Mouse (Mus musculus) right cerebral cortex, adult 2 months (tissue): ENCODE results near the gene Abcg8.

ENCODE experiments used
- DNase-seq, 2 experiments: peaks; one replicate each; pipeline ENCODE4 v3.0.0; 2021 to 2022; ENCODE audit warnings: low spot score in 2 of 2

Gene Abcg8

DNA sequence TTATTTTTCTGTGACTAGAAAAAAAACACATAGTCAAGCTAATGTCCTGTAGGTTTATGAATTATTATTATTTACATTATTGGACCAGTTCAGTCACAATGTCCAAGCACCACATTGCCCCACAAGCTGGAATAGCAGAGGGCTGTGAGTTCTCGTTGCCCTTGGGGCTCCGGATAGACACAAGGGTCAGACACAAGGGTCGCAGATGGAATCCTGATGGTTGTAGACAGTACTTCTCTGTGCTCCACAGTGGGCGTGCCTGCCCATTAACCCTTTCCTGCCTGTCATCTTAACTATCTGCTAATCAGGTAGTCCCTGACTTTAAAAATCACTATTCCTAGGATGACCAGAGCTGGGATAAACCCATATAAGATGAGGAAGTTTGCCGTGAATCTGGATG, 17.9 kb upstream of the Abcg8 start:
- DNase-seq: no peak

DNA sequence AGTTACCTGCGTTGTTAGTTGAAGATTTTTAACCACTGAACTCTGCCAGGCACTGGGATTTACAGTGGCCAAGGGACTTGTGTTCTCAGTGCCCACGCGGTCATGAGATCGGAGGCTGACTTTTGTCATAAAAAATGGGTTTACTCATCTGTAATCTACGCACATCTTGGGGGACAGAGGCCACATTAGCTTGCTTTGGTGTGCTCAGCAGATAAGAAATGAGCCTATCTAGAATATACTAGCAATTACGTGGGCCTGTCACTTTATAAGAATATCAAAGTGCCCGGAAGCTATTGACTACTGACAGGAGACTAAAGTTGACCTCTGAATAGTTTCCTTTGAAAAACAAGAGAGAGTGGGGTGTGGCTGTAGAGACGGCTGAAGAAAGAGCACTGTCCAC, 17.2 kb upstream of the Abcg8 start:
- DNase-seq: no peak

DNA sequence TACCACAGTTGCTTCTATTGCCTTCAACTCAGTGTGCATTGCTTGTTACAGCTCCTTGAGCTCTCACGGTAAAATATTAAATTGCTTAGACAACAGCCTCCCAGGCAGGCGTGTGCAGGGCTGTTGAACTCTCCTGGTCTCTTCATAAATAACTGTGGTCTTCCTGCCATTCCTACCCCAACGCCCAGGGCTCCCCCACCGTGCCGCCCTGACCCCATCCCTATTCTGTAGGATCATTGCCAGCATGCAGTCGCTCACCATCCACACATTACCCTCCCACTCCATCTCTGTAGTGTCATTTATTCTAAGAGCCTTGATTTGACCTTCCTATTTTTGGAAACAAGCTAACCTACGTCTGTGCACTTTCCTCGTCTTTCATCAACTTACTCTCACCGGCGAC, 11.0 kb upstream of the Abcg8 start:
- DNase-seq: no peak

DNA sequence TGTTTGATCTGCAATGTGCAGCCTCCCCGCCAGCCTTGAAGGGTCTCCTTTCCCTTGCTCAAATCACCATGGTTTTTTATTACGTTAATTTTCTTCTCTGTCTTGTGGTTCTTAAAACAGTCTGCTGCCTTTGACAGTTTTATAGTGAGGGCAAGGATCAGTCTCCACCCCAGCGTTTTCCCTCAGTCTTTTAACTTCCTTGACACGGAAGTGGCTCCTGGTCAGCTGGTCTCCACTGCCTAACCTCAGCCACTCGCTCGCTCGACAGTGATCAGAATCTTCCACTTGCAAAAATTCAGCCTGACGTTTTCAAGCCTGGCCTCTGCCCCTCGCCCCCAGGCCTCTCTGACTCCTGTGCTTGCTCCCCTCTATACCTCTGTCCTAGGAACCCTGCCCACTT, 10.4 kb upstream of the Abcg8 start:
- DNase-seq: no peak

DNA sequence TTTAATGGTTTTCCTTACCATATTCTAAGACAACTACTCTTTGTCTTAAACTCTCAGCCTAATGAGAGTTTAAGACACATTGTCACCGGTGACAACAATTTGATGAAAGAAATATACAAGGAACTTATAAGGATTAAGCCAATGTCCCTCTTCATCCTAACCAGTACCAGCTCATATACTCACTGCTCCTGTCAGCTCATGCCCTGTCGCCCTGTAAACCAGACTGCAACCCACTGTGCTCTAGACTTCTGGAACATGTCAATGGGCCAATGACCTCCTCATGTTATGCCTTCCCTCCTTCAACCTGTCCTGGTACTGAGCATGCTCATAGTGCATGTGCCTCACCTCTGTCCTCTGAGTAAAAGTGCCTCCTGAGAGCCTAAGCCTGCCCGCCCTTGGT, 8.3 kb upstream of the Abcg8 start:
- DNase-seq: no peak

DNA sequence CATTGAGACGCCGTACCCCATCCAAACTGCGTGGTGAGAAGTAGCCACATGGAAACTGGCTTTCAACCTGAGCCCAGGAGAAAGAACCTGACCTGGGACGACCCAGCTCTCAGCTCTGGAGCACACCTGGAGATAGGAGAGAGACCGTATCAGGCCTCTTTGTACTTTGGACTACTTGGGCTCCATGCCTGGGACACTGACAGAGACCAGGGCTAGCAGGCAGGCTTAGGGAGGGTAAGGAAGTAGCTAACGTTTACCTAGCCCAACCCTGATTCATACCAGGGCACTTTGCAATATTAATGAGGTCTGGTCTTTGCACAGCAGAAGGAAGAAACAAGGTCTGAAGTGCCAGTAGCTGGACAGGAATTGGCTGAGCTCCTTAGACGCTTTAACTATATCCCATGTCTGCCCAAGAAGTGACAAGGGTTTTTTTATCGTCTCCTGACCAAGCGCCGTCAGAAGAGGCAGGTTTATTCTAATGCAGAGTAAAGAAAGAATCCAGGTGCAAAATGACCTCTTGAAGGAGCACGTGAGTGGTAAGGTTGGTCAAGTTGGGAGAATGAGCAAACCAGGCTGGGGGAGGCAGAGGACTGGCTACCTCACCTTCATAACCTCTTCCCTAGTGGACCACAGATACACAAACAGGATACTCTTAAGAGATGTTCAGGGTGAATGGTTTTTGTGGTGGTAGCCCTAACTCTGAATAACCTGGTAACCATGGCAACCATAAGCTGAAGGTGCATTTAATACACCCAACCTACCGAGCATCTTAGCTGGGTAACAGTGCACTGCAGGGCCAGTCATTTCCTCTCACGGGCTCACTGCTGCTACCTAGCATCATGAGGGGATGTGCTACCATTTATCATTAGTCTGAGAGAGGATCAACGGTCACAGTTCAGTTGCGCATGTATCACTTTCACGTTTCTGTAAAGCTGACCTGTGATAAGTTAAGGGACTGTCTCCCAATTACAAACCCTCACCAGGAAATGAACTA, 3.4 kb upstream of the Abcg8 start:
- no peak for DNase-seq

DNA sequence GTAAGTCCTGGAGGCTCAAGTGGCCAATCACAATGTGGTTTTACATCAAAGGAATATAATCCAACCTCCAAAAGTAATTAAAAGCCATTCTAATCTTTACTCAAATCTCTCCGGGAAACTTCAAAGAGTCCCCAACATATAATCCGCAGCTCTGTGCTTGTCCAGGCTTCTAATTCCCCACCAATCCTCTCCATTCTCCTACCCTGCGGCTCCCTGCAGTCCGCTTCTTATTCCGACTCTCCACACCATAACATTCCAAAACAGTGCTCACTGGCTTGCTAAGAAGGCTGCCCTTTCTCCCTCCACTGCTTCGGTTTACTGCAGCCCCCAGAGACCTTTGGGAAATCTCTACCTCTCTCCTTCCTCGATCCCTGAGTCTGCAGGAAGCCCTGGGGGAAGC, 2.1 kb upstream of the Abcg8 start:
- DNase-seq: no peak

DNA sequence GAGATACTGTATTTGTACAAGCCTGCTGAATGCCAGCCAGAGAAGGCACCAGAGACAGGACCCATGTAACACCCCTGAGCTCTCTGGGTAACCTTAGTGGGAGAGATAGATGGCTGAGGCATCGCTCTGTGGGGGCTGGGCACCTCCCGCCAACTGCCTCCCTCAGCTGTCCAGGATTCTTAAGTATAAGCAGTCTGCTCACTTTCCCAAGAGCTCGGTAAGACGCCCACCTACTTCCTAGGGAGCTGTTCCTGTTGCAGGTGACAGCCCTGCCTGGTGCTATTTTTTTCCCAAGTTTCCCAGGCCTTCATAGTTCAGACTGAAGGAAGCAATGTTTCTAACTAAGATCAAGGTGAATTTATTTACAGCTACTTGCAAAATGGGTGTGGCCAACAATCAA, 898 bp upstream of the Abcg8 start:
- peak; percentile 39 to 47 for DNase-seq

DNA sequence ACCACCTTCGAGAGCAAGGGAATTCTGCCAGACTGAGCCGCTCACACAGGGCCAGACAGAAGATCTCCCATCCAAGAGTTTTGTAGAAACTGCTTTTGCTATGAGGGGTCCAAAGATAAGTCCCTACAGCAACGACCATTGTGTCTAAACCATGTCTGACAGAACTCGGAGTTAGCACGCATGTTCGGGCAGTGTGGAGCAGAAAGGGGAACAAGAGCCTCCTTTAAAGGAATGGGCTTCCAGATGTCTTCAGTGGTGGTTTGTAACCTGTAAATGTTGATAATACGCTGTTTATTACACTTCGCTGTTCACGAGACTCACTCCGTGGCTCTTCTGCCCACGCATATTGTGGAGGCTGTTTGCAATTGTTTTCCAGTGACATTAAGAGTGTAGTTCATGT, 1.5 kb downstream of the Abcg8 start:
- DNase-seq: no peak

DNA sequence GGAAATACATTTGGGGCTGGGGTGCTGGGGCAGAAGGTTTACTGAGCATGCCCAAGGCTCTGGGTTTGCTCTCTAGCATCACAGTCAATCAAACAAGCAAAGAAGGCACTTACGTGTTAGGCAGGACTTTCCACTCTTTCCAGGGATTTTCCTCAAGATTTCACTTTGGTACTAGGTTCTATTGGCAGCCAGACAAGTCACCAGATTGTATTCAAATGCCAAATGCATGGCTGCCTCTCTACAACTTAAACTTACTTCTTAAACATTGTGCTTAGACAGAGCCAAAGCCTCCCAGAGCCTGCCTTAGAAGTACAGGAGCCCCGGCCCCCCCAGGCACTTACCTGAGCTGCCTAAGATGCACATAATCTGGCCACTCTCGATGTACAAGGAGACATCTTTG, 5.6 kb downstream of the Abcg8 start:
- peak in 1 of 2 experiments; percentile 25 for DNase-seq

DNA sequence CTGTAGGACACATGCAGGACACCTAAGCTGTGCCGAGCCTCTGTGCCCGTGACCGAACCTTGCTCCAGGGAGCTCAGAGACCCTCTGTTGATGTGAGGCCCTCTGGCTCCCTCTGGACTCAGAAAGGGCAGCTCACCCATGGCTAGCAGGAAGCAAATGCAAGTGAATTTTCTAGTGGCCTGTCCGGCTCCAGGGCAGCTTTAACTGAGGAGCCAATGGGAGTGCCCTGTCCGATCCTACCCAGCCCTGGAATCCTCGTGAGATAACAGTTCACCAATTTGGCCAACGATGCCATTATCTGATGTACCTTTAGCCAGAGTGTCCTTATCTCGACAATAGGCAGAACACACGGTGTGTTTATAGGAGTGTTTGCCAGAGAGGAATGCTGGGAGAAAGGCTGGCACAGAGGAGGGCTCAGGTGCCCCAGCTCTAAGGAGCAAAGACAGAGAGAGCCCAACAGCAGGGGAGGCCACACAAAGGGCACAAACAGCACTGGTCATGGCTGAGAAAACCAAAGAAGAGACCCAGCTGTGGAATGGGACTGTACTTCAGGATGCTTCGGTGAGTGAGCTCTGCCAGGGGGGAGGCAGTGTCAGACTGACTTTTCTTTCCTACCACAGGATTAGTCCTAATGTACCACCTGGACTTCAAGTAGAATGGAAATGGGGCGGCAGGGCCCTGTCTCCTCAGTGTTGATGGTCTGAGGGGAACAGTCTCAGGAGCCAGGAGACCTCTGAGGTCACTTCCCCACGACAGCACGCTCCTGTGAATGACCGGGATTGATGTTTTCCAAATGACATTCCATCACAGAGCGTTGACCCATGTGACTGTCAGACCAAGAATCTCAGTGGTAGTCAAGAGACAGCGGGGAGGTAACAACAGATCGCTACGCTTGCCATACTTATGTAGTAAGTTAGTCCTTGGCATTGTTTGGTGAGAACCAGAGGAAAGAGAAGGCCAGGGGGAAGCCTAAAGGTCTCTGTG, 6.9 kb downstream of the Abcg8 start, which contains the start of gene Abcg5:
Gene Abcg5 (minus strand): TSS at position 278 of the 984 bp plus-strand sequence.
- DNase-seq: no peak

DNA sequence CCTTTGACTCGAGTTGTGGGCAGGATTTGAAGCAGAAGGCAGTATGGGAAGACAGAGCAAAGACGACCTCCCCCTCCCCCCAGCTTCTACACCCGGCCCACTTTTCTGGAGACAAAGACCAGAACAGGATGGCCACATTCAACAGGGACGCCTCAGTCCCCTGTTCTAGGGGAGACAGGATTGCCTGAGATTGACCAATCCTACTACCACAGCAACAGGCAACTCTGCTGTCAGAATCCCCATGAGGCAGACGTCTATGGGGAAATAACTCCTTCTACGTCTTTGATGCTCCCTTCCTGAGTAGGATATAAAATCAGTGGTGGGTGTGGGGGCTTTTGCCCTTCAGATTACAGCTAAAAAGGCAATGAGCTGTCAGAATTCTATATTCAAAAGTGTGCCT, 8.2 kb downstream of the Abcg8 start:
- no peak for DNase-seq

DNA sequence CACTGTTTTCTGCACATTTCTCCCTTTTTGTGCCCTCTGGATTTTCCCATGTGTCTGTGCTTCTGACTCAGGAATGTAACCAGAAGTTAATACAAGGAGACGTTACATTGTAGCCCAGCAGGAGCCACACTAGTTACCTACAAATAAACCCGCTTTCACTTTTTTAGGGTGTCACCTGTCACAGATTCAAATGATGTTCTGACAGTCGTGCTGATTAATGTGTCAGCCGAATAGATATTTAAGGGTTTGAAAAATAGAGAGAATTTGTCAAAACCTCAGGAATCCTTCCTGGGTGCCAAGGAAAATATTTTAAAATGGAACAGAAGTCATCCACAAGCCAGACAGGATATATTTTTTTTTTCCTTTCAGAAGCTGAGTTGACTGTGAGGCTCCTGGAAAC, 9.2 kb downstream of the Abcg8 start:
- no peak for DNase-seq

DNA sequence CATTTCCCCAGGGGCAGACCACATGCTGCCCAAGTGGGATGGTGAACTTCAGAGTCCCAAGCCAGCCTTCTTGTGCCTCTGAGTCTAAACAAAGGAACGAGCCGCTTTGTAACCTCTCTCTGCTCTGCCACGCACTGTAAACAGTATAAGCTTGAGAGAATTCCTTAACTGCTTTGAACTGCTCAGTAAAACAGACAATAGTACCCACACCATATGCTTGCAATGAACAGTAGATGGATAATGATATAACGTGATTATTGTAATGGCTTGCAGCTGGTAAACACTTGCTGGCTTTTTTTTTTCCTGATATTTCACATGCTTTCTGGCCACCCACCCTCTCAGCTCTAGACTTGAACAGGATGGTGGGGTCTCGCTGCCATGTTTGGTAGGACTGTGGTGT, 11.9 kb downstream of the Abcg8 start:
- no peak for DNase-seq

DNA sequence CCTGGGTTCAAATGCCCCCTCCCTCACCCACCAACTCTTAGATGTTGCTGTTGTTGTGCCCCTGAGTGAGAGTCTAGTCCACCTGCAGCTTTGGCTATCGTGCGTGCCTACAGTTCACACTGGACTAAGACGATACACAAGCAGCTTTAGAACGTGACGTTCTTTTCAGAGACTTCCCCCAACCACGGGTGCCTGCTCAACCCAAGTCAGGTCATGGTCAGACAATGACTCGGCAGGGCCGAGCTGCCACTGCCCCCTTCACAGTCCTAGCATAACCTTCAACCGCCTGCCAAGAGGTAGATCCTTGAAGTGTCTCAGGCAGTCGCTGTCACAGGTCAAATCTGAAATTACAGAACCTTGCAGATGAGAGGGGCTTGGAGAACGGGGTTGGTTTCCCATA, 12.7 kb downstream of the Abcg8 start:
- DNase-seq: no peak

DNA sequence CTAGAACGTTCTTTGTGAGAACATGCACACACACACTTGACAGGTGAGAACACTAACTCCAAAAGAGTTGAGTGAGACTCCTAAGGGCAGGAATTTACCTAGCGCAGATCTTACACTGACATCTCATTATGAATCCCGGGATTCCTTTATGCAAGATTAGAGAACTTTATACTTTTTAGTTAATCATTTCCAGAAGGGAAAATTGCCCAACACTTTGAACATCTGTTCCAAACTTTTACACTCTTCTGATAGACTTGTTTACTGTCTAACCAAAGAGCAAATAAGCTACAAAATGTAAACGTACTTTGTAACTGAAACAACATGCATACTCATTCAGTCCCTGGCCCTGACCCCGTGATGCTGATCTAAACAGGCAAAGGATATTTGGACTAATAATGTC, 13.2 kb downstream of the Abcg8 start:
- DNase-seq: no peak

DNA sequence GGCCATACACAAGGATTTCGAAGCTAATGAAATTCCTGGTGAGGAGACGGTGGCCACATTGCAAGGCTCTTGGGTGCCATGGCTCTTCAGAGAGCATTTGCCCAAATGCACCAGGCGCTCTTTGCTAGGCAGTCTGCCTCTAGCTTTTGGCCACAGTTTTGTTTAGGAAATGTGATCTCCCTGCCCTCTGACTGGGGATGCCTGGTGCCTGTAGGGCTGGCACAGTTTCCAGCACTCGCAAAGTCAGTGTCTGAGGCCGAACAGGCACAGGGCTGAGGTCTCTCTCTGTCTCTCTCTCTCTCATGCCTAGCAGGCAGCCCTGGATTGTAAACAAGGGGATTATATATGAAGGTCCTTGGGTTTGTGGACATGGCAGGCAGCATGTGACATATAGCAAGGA, 14.0 kb downstream of the Abcg8 start:
- DNase-seq: no peak

DNA sequence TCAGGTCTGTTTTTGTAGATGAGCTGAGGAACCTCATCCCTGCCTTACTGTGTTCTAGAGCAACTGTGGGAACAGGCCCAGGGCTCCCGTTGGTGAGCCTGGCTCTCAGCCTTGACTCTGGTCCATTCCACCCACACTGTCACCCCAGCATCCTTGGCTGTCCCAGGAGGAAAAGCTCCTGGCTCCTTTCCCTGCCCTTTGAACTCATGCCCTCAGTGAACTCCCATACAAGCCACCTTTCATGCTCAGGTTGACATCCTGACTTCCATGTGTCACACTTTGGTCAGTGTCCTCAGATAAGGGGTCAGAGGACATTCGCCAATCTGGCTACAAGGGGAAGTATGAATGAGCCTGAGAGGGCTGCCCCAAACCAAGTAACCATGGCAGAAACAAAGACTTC, 17.6 kb downstream of the Abcg8 start:
- DNase-seq: no peak

DNA sequence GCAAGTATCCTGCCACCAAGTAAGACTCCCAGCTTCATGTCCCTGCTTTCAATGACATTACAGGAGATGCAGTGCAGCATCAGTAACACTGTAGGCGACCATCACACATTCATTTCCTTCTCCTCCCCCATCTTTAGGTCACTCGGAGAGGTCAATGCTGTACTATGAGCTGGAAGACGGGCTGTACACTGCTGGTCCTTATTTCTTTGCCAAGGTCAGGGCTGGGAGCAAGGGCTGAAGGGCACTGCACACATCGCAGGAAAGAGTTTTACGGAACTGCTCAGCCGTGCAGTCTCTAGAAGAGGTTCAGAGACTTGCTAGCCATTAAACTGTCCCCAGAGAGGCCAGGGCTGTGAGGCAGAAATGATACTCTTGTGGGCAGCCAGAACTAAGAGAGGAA, 20.4 kb downstream of the Abcg8 start:
- DNase-seq: no peak

DNA sequence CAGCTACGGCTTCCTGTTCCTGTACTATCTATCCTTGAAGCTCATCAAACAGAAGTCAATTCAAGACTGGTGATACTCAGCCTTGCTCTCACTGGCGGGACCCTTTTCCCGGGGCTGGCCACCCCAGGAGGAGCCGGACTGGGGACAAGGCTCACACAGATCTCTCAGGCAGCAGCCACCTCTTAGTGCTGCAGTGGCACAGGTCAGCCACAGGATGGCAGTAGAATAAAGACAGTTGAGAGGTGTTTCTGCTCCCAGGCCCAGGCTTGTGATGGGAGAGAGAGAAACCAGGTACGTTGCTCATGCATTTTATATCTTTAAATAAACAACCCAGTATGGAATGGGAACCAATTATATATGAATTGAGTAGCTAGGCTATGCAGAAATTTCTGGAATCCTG, 22.6 kb downstream of the Abcg8 start:
- DNase-seq: peak; percentile 75 to 78

DNA sequence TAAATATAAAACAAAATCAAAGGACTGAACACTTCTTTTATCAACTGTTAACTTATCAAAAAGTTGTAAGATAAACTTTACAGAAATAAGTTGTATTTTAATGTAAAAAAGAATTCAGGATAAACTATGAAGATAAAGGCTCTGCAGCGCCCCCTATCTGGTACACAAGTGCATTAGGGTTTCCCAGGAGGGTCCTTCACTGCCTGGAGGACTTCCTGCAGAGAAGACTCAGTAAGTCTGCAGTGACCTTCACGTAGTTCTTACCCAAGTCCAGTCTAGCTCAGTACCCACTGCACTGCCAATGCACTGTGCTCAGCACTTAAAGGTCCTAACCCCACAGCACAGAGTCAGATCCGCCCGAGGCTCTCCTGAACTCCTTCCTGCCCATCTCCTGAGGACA, 31.3 kb downstream of the Abcg8 start:
- no peak for DNase-seq

DNA sequence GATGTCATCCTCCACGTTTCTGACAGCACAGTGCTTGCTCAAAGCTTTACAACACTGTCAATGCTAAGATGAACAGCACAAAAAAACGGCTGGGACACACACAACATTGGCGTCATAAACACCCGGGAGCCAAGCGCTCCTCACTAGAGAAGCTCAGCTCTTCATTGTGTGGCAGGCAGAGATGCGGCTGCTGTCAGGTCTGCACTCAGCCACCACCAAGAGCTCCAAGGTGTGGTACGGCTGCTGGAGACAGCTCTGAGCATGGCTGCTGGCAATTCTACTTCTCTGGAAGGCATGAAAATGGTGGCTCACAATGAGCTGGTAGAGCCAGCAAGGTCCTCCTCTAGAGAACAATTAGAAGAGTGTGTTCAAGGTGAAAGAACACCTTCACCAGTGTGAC, 32.7 kb downstream of the Abcg8 start:
- no peak for DNase-seq
